Mouse (Mus musculus) liver, adult 2 months (tissue): ENCODE measurements around the gene Dnajc5. TPM values are rescaled to one million over a fixed set of nuclear protein-coding genes. Genes with fewer than 3 reads are reported as not detected.
"Not testable (repeated sequence)": the region's sequence is repeated elsewhere in the genome, so short reads cannot be mapped to it uniquely, and the experiment has no call there.

Experiments used
- DNase-seq: peaks from one replicate; pipeline ENCODE4 v3.0.0-alpha.2; 2011; ENCODE audit warnings: low read depth, low spot score; ENCODE audit errors: extremely low read depth
- H3K27ac ChIP-seq: fragments of 200-500 bp; replicated peaks from 2 replicates; pipeline ENCODE4 v1.5.1; 2012; ENCODE audit warnings: low read depth, mild to moderate bottlenecking, control low read depth, inconsistent platforms, low read length; ENCODE audit not compliant: insufficient read depth
- H3K27me3 ChIP-seq: fragments of 200-500 bp; 2 replicates; pipeline ENCODE4 v1.6.1; 2012; ENCODE audit warnings: mild to moderate bottlenecking, moderate library complexity, low read length, inconsistent platforms; ENCODE audit not compliant: control insufficient read depth, insufficient read depth
- H3K36me3 ChIP-seq: fragments of 200-500 bp; 2 replicates; pipeline ENCODE4 v1.6.1; 2012; ENCODE audit warnings: low read length, inconsistent platforms; ENCODE audit not compliant: control insufficient read depth, insufficient read depth
- H3K4me1 ChIP-seq: fragments of 200-500 bp; 2 replicates; pipeline ENCODE4 v1.6.1; 2011; ENCODE audit warnings: low read length; ENCODE audit not compliant: control insufficient read depth, insufficient read depth
- H3K4me3 ChIP-seq: fragments of 200-500 bp; 2 replicates; pipeline ENCODE4 v1.5.1; 2011; ENCODE audit warnings: low read depth, mild to moderate bottlenecking, control low read depth, low read length, moderate library complexity; ENCODE audit not compliant: insufficient read depth
- H3K79me2 ChIP-seq: fragments of 200-500 bp; 2 replicates; pipeline ENCODE4 v1.6.1; 2012; ENCODE audit warnings: inconsistent platforms, mild to moderate bottlenecking, low read length, moderate library complexity; ENCODE audit not compliant: control insufficient read depth, insufficient read depth
- H3K9ac ChIP-seq: fragments of 200-500 bp; 2 replicates; pipeline ENCODE4 v1.6.1; 2012; ENCODE audit warnings: low read depth, mild to moderate bottlenecking, control low read depth, inconsistent platforms, low read length
- CTCF ChIP-seq: fragments of 200-500 bp; IDR thresholded peaks from 2 replicates; pipeline ENCODE4 v1.5.1; 2011; ENCODE audit warnings: low read depth, low read length, control low read depth
- POLR2A ChIP-seq: fragments of 200-500 bp; IDR thresholded peaks from 2 replicates; pipeline ENCODE4 v1.6.1; 2011; ENCODE audit warnings: low read length, control low read depth; ENCODE audit not compliant: insufficient read depth; ENCODE audit errors: extremely low read depth
- WGBS: fragments of 180-500 bp; shearing (Covaris S2); methylation state at CpG from one replicate; pipeline ENCODE4 v1.1.7; 2018; 5-methylcytosine and 5-hydroxymethylcytosine counted together
- polyA plus RNA-seq: library from polyadenylated mRNA; depleted of rRNA; stranded (reverse); fragments of >200 nt; gene quantifications from 2 replicates; pipeline ENCODE4 v1.2.3, GENCODE M21; 2012
- total RNA-seq: library from RNA; depleted of rRNA; stranded (reverse); fragments of >200 nt; gene quantifications from 2 replicates; pipeline ENCODE4 v1.2.3, GENCODE M21; 2014

Gene Dnajc5
- total and polyA plus RNA-seq, 2 experiments, result 20.2 to 30.7 TPM

DNA sequence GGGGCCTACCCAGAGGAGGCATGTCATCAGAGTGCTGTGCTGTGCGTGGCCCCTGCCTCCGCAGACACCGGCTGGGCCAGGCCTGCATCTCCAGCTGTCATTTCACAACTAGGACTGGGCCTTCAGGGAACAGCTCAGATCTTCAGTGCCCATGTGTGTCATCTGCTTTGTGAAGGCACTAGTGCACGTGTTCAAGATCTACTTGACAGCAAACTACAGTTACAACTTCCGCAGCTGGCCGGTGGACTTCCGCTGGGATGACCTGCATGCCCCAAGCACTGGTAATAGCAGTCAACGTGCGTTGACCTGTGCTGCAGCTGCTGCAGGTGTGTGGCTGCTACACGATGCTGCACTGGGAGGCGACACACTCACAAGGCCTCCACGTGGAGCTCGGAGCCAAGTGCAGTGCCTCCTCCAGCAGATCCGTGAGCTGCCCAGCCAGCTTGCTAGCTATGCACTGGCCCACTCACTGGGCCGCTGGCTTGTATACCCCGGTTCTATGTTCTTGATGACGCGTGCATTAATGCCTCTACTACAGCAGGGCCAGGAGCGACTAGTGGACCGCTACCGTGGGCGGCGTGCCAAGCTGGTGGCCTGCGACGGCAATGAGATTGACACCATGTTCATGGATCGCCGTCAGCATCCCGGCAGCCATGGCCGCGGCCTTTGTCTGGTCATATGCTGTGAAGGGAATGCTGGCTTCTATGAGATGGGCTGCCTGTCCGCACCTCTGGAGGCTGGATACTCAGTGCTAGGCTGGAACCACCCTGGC lies 26.9 kb upstream of the Dnajc5 start, which contains the start of gene Abhd16b:
Gene Abhd16b (plus strand): TSS at position 51 of the 772 bp plus-strand sequence.
- no peak within 1 kb of the TSS for H3K27ac ChIP-seq
- 90% methylated on average over 31 of the region's 31 CpGs for WGBS
- H3K36me3 ChIP-seq, result no peaks in the 10 kb centered on the region
- H3K4me3 ChIP-seq, result no peak within 1 kb of the TSS
- H3K27me3 ChIP-seq, result no peaks in the 10 kb centered on the region
- H3K79me2 ChIP-seq, result no peaks in the 10 kb centered on the region
- H3K4me1 ChIP-seq, result peaks cover 3% of the 10 kb centered on the region; the same call in 1 of the 2 replicates
- TF ChIP-seq CTCF, result no peak
- no peak for TF ChIP-seq POLR2A
- no peak within 1 kb of the TSS for H3K9ac ChIP-seq
- DNase-seq, result no peak

DNA sequence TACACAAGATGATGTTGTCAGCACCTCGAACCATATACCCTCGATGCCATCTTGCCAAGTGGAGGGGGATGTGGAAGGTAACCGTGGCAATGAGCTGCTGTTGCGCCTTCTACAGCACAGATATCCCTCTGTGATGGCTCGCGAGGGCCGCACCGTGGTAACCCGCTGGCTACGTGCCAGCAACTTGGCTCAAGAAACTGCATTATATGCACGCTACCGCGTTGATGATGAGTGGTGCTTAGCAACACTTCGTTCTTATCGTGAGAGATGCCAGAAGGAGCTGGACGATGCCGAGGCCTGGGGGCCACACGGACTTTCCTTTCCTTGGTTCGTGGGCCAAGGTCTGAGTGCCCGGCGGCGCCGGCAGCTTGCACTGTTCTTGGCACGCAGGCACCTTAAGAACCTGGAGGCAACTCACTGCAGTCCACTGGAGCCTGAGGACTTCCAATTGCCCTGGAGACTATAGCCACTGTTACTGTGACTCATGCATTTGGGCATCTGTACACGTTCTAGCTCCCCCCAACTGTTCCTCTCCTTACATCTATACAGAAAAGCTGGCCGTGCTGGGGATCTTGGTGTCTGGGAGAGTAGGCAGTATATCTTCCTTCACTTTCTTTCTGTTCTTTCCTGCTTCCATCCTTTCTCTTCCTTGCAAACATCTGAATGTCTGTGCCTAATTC lies 25.9 kb upstream of the Dnajc5 start:
- TF ChIP-seq POLR2A (no peak), CTCF (no peak)
- H3K4me1 ChIP-seq, result peaks cover 4% of the 10 kb centered on the region; the same call in 1 of the 2 replicates
- no peaks in the 10 kb centered on the region for H3K27me3 ChIP-seq
- DNase-seq, result no peak
- WGBS, result 84% methylated on average over 26 of the region's 26 CpGs
- H3K4me3 ChIP-seq, result no peak overlapping the region
- H3K36me3 ChIP-seq, result no peaks in the 10 kb centered on the region
- no peak overlapping the region for H3K27ac ChIP-seq
- H3K79me2 ChIP-seq, result no peaks in the 10 kb centered on the region
- H3K9ac ChIP-seq, result no peak overlapping the region

DNA sequence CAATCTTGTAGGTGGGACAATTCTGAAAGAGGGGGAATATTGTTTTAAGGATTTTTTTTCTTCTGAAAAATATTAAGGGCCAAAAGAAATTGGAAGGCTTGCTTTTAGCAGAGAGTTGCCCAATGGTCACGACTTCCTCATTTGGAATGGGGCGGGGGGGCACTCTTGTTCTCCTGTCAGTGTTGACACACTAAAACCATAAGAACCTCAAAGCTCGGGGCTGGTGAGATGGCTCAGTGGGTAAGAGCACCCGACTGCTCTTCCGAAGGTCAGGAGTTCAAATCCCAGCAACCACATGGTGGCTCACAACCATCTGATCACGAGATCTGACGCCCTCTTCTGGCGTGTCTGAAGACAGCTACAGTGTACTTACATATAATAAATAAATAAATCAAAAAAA lies 24.4 kb upstream of the Dnajc5 start:
- H3K4me1 ChIP-seq, H3K79me2 ChIP-seq, DNase-seq, H3K27ac ChIP-seq, H3K27me3 ChIP-seq, H3K9ac ChIP-seq, H3K36me3 ChIP-seq, H3K4me3 ChIP-seq: not testable (repeated sequence)
- WGBS, result 61% methylated on average over 8 of the region's 8 CpGs

DNA sequence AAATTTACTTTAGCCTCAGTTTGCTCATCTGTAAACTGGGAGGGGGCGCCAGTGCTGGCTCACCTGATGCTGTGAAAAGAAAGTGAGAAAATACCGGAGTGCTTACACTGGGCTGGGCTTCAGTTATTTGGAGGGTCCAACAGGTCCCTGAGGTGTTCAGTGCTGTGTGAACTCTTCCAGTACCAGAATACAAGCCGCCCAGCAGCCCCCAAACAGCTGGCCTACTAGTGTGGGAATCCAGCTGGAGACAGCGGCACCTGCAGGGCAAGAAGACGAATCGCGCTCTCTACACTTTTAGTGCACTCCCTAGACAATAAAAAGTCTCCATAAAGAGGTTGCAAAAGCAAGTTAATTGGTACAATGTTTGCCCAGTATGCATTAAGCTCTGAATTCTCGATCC lies 24.0 kb upstream of the Dnajc5 start:
- Histone ChIP-seq H3K4me1 (peaks cover 4% of the 10 kb centered on the region; the same call in 1 of the 2 replicates), H3K9ac (peak overlapping the region; percentile 52), H3K27ac (peak overlapping the region; percentile 59), H3K4me3 (0 out of 2 replicates have a peak overlapping the region, but pooled peaks have one; percentile 32), H3K27me3 (no peaks in the 10 kb centered on the region), H3K36me3 (peaks cover 9% of the 10 kb centered on the region), H3K79me2 (peaks cover 5% of the 10 kb centered on the region; the same call in 1 of the 2 replicates)
- no peak for TF ChIP-seq POLR2A
- peak; percentile 86 for TF ChIP-seq CTCF
- no peak for DNase-seq
- WGBS, result 14% methylated on average over 8 of the region's 8 CpGs

DNA sequence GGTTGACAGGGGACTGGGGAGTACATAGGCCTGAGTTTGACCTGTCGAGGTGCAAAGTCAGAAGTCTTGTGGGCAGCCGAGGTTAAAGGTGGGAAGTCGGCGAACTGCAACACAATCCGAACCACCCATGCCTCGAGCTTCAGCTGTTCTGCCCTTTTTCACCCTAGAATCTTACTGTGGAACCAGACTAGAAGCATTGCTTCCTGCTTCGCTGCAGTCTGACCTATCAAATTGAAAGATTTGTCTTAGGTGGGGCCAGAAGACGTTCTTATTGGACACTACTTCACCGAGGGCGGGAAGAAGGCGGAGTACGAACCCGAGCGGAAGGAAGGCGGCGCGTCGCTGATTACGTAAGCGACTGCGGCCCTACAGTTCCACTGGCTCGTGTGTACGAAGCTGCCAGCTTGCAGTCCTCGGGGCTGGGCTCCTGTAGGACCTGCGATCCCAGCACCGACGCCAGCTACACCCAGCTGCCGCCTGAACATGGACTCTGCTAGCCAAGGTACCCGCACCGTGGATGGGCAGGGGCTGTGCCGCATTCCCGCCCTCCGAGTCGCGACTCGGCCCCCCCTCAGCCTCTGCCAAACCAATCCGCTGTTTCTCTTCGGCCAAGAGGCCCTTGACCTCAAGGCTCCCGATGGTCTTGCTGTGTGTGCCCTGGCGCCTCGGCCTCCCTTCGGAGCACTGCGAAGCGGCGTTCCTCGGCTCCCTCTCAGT lies 23.3 kb upstream of the Dnajc5 start, which contains the start of gene Tpd52l2:
Gene Tpd52l2 (plus strand): TSS at position 312 of the 717 bp plus-strand sequence.
- under 1% methylated on average over 46 of the region's 46 CpGs for WGBS

More for the DNA sequence above, 23.3 kb upstream of the Dnajc5 start, which contains the start of gene Tpd52l2:
- peak within 1 kb of the TSS; percentile 93 for H3K27ac ChIP-seq
- peak within 1 kb of the TSS; percentile 95 for H3K9ac ChIP-seq
- DNase-seq, result peak; percentile 97
- no peaks in the 10 kb centered on the region for H3K27me3 ChIP-seq
- peak; percentile 73 for TF ChIP-seq POLR2A
- TF ChIP-seq CTCF, result no peak
- H3K4me1 ChIP-seq, result peaks cover 4% of the 10 kb centered on the region; the same call in 1 of the 2 replicates
- H3K79me2 ChIP-seq, result peaks cover 5% of the 10 kb centered on the region; the same call in 1 of the 2 replicates
- peaks cover 15% of the 10 kb centered on the region for H3K36me3 ChIP-seq
- H3K4me3 ChIP-seq, result peak within 1 kb of the TSS; percentile 91
